Mouse (Mus musculus) heart, adult 2 months (tissue): ENCODE results near the gene Csnk2a1. TPM values are rescaled to one million over a fixed set of nuclear protein-coding genes. Genes with fewer than 3 reads are reported as not detected.

Source experiments
- DNase-seq, 2 experiments: peaks; one replicate each; pipeline ENCODE4 v3.0.0; 2021
- H3K27ac ChIP-seq: fragments of 200-600 bp; 2 replicates; pipeline ENCODE4 v1.8.1; 2022
- H3K27me3 ChIP-seq: fragments of 200-500 bp; 2 replicates; pipeline ENCODE4 v1.6.1; 2012; ENCODE audit warnings: mild to moderate bottlenecking, low read length, inconsistent platforms, mixed read lengths; ENCODE audit not compliant: control insufficient read depth, insufficient read depth
- H3K36me3 ChIP-seq: fragments of 200-500 bp; 2 replicates; pipeline ENCODE4 v1.6.1; 2012; ENCODE audit warnings: low read length, inconsistent platforms; ENCODE audit not compliant: control insufficient read depth, insufficient read depth
- H3K4me1 ChIP-seq: fragments of 200-500 bp; 2 replicates; pipeline ENCODE4 v1.6.1; 2011; ENCODE audit warnings: low read length; ENCODE audit not compliant: control insufficient read depth, insufficient read depth
- H3K4me3 ChIP-seq: fragments of 200-600 bp; 2 replicates; pipeline ENCODE4 v1.8.1; 2022
- H3K79me2 ChIP-seq: fragments of 200-500 bp; replicated peaks from 2 replicates; pipeline ENCODE4 v1.6.1; 2012; ENCODE audit warnings: mild to moderate bottlenecking, inconsistent platforms, low read length, moderate library complexity, mixed read lengths; ENCODE audit not compliant: control insufficient read depth, insufficient read depth
- H3K9ac ChIP-seq: fragments of 200-500 bp; 2 replicates; pipeline ENCODE4 v1.6.1; 2012; ENCODE audit warnings: low read depth, mild to moderate bottlenecking, control low read depth, inconsistent platforms, low read length, mixed read lengths
- CTCF ChIP-seq: fragments of 200-600 bp; IDR thresholded peaks from 2 replicates; pipeline ENCODE4 v1.8.1; 2022; ENCODE audit warnings: antibody characterized with exemption, mild to moderate bottlenecking, moderate library complexity
- EP300 ChIP-seq: fragments of 200-500 bp; IDR thresholded peaks from 2 replicates; pipeline ENCODE4 v1.6.1; 2011; ENCODE audit warnings: low read depth, low read length, control low read depth; ENCODE audit not compliant: insufficient read depth
- POLR2A ChIP-seq: fragments of 200-500 bp; IDR thresholded peaks from 2 replicates; pipeline ENCODE4 v1.6.1; 2011; ENCODE audit warnings: mild to moderate bottlenecking, low read depth, low read length, control low read depth; ENCODE audit not compliant: insufficient read depth
- WGBS: fragments of 180-500 bp; shearing (Covaris S2); methylation state at CpG from one replicate; pipeline ENCODE4 v1.1.7; 2018; 5-methylcytosine and 5-hydroxymethylcytosine counted together
- intact Hi-C: fragments of 180-260 bp; cut with DNase I; formaldehyde crosslinking; loops from one replicate; pipeline ENCODE4 v1.15.1; 2025
- polyA plus RNA-seq: library from polyadenylated mRNA; depleted of rRNA; stranded (reverse); fragments of >200 nt; gene quantifications from 2 replicates; pipeline ENCODE4 v1.2.3, GENCODE M21; 2012; rRNA removed
- total RNA-seq, 2 experiments: library from RNA; stranded (reverse); gene quantifications; 2 replicates each; pipeline ENCODE4 v1.2.3; 2021

Csnk2a1 gene
- total and polyA plus RNA-seq, 3 experiments, result 40.7 to 94.1 (median 89.0) TPM

GRCm38 (mm10) chr2:152326654-152327053, 100.0 kb downstream of the Csnk2a1 start:
- Histone ChIP-seq H3K27ac (no peak overlapping the region), H3K27me3 (no peaks in the 10 kb centered on the region), H3K36me3 (peaks cover 8% of the 10 kb centered on the region), H3K79me2 (0 out of 2 replicates have a peak, but pooled peaks cover 1% of the 10 kb centered on the region), H3K4me3 (no peak overlapping the region), H3K4me1 (peaks cover 7% of the 10 kb centered on the region), H3K9ac (no peak overlapping the region)
- WGBS, result 68% methylated on average over 8 of the region's 8 CpGs
- no peak for TF ChIP-seq EP300
- no peak for TF ChIP-seq POLR2A
- no peak for TF ChIP-seq CTCF
- intact Hi-C loops, result no loop called here
- no peak for DNase-seq

DNA sequence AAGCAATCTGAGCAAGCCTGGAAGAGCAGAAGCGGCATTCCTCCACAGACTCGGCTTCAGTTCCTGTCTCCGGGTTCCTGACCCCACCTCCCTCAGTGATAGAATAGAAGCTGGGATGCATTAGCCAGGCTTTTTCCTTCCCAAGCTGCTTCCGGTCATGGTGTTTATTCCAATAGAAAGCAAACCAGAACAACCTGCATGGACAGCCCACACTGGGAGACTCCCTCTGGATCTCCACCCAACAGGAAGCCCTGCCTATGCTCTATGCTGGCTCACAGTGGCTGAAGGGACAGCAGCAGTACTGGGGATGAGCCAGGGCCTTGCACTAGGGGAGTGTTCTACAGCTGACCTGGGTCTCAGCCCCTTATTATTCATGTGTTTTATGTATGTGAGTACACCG, 101.3 kb downstream of the Csnk2a1 start:
- Histone ChIP-seq H3K36me3 (peaks cover 8% of the 10 kb centered on the region), H3K4me1 (peaks cover 7% of the 10 kb centered on the region), H3K9ac (no peak overlapping the region), H3K27me3 (no peaks in the 10 kb centered on the region), H3K79me2 (0 out of 2 replicates have a peak, but pooled peaks cover 1% of the 10 kb centered on the region), H3K27ac (peak overlapping the region; percentile 29), H3K4me3 (no peak overlapping the region)
- peak in 1 of 2 experiments; percentile 50 for DNase-seq
- TF ChIP-seq POLR2A (peak; percentile 60; the same call in 1 of the 2 replicates), CTCF (no peak), EP300 (peak; percentile 79)
- intact Hi-C loops, result no loop called here
- 46% methylated on average over 5 of the region's 5 CpGs for WGBS

DNA sequence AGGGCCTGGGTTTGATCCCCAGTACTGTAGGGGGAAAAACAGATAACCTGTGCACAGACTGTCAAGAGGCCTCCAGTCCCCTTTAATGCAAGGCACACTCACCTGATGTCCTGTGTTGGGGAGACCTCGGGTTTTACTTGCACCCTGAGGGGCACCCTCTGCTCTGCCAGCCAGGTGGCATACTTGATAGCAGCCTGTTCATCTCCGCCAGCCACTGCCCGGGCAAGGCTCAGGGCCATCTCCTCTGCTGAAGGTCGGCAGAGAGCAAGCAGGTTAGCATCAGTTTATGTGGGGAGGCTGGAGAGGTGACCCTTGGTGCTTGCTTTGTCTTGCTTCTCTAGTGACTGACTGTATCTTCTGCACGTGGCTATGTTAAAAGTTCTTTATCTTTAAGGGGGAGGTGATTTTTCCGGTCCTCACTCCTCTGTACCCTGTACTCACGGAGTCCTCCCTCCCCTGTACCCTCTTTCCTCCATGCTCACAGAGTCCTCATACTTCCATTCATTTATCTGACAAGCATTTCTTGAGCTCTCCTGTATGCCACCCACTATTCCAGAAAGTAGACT, 104.3 kb downstream of the Csnk2a1 start:
- DNase-seq, result no peak
- Histone ChIP-seq H3K27me3 (no peaks in the 10 kb centered on the region), H3K9ac (no peak overlapping the region), H3K4me1 (peaks cover 7% of the 10 kb centered on the region), H3K27ac (no peak overlapping the region), H3K36me3 (peaks cover 8% of the 10 kb centered on the region), H3K4me3 (peak overlapping the region; percentile 80; the same call in 1 of the 2 replicates), H3K79me2 (0 out of 2 replicates have a peak, but pooled peaks cover 1% of the 10 kb centered on the region)
- TF ChIP-seq POLR2A (no peak), CTCF (no peak), EP300 (no peak)
- WGBS, result 31% methylated on average over 7 of the region's 7 CpGs
- intact Hi-C loops, result loop anchor here (5.0 kb wide), 1 partner anchor 36 kb away; no protein-coding TSS in a partner anchor

Other genes with a start within 250 kb of the Csnk2a1 start
- 1 to 10 TPM; 4.3 to 4.7 TPM for gene Fam110a, start 246.6 kb upstream of the Csnk2a1 start, total RNA-seq
- gene Fam110a, start 246.6 kb upstream of the Csnk2a1 start, polyA plus RNA-seq, result 6.6 and 7.2 TPM in 2 replicates
- gene Slc52a3, start 230.3 kb upstream of the Csnk2a1 start, total RNA-seq, result 1 to 10 TPM; 1.8 to 3.4 TPM
- gene Slc52a3, start 230.3 kb upstream of the Csnk2a1 start, polyA plus RNA-seq, result 2.5 and 2.8 TPM in 2 replicates
- gene Scrt2, start 145.3 kb upstream of the Csnk2a1 start, total RNA-seq, result not detected
- not detected in 2 replicates for gene Scrt2, start 145.3 kb upstream of the Csnk2a1 start, polyA plus RNA-seq
- gene Srxn1, start 121.3 kb upstream of the Csnk2a1 start, total RNA-seq, result 10 to 100 TPM; 19.2 to 23.9 TPM
- 35.9 and 40.0 TPM in 2 replicates for gene Srxn1, start 121.3 kb upstream of the Csnk2a1 start, polyA plus RNA-seq
- 10 to 100 TPM; 26.7 to 32.1 TPM for gene Tcf15, start 83.3 kb upstream of the Csnk2a1 start, total RNA-seq
- gene Tcf15, start 83.3 kb upstream of the Csnk2a1 start, polyA plus RNA-seq, result 21.2 and 25.9 TPM in 2 replicates
- gene Tbc1d20, start 67.0 kb downstream of the Csnk2a1 start, total RNA-seq, result 10 to 100 TPM; 39.0 to 46.5 TPM
- gene Tbc1d20, start 67.0 kb downstream of the Csnk2a1 start, polyA plus RNA-seq, result 43.1 and 60.1 TPM in 2 replicates
- 10 to 100 TPM; 44.3 to 45.2 TPM for gene Rbck1, start 105.8 kb downstream of the Csnk2a1 start, total RNA-seq
- gene Rbck1, start 105.8 kb downstream of the Csnk2a1 start, polyA plus RNA-seq, result 107 and 128 TPM in 2 replicates
- 1 to 10 TPM; 2.4 to 3.6 TPM for gene Trib3, start 117.2 kb downstream of the Csnk2a1 start, total RNA-seq
- gene Trib3, start 117.2 kb downstream of the Csnk2a1 start, polyA plus RNA-seq, result 2.3 and 3.3 TPM in 2 replicates
- gene Nrsn2, start 149.8 kb downstream of the Csnk2a1 start, total RNA-seq, result not detected
- 0.31 TPM in 1 of 2 replicates, not detected in the other for gene Nrsn2, start 149.8 kb downstream of the Csnk2a1 start, polyA plus RNA-seq
- 1 to 10 TPM; 6.9 to 8.3 TPM for gene Sox12, start 171.2 kb downstream of the Csnk2a1 start, total RNA-seq
- gene Sox12, start 171.2 kb downstream of the Csnk2a1 start, polyA plus RNA-seq, result 7.6 and 8.8 TPM in 2 replicates
- 1 to 10 TPM; 6.7 to 9.1 TPM for gene Zcchc3, start 188.2 kb downstream of the Csnk2a1 start, total RNA-seq
- 4.0 and 5.5 TPM in 2 replicates for gene Zcchc3, start 188.2 kb downstream of the Csnk2a1 start, polyA plus RNA-seq
- 1 to 10 TPM; 1.5 to 2.4 TPM for gene 6820408C15Rik, start 188.7 kb downstream of the Csnk2a1 start, total RNA-seq
- 2.5 and 4.0 TPM in 2 replicates for gene 6820408C15Rik, start 188.7 kb downstream of the Csnk2a1 start, polyA plus RNA-seq
- gene Defb23, start 237.8 kb downstream of the Csnk2a1 start, total RNA-seq, result not detected
- not detected in 2 replicates for gene Defb23, start 237.8 kb downstream of the Csnk2a1 start, polyA plus RNA-seq